Mouse (Mus musculus) urinary bladder, adult 18-20 months (tissue): ENCODE measurements around the gene Ms4a6d.
"Not testable (repeated sequence)": the region's sequence is repeated elsewhere in the genome, so short reads cannot be mapped to it uniquely, and the experiment has no call there.

ENCODE experiments used
- DNase-seq, 2 experiments: peaks; one replicate each; pipeline ENCODE4 v3.0.0; 2022; ENCODE audit warnings: low spot score in 2 of 2, mixed read lengths in 2 of 2

Ms4a6d gene

DNA sequence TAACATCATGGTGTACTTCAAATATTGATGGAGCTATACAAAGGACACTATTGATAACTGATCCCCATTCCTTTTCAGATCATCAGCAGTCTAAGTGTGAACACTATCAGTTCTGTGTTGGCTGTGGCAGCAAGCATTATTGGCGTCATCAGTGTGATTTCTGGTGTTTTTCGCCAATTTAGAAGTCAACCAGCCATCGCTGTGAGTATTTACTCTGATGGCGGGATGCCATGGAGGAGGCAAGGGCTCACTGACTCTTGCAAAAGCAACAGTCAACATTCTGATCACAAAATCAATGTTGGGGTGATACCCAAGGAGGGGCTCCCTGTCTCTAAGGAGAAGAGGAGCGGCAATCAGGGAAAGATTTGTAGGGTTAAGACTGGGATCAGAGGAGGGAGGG is 49.9 kb downstream of the Ms4a6d start:
- DNase-seq = no peak

DNA sequence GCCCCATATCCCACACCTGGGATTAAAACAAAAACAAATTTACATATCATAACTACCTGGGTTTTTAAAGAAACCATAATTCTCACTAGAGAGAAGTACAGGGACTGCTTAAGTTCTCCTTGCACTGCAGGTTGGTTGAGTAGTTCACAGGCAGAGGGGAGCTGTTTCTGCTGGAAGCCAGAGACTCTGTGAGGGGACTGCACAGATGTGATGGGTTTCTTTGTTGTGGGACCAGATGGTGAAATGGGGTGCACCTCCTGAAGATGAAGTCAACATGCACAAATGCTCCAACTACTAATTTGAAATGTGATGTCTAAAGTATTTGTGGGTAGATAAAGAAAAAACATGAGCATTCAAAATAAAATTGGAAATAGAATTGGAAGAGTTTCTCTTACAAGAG is 56.7 kb downstream of the Ms4a6d start:
- no peak for DNase-seq

DNA sequence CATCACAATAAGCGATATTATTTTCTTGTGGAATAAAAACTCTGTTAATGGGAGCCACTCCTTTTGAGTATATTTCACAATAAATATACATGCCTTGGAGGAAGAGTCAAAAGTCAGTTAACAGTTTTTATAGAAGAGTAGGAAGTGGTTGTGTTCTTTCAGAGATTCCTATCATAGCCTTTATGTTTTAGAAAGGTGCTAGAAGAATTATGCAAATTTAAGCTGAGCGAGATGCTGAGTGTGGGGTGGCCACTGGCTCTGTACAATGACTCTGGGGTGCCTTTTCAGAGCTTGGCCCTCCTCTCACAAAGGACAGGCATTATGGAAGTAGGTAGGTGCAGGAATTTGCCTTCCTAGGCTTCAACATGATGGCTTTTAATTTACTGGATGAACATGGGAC is 60.3 kb downstream of the Ms4a6d start:
- DNase-seq = not testable (repeated sequence)

DNA sequence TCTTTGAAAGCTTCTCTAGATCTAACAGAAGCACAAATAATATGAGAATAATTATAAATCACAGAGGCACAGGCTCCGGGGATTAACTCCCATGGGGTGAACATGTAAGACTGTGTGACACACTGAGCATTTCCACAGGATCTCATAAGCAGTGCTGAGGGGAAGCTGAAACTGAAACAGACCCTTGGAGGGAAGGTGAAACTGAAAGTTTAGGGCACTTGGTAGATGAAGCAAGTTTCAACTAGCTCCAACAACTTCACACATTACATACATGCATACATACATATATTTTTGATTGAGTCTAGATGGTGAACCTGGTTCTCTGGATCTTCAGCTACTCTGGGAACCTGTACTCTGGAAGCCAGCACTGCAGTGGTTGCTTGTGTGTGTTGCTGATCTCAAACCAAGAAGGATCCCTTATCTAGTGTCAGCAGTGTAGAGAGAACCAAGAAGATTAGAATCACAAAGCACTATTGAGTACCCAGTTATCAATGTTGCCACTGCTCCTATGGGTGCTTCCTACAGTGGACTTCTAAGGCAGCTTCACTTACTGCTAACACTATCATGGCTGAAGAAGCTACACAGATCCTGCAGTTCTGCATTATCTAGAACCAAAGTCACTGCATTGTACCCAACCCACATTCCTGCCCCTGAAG is 64.4 kb downstream of the Ms4a6d start:
- DNase-seq = not testable (repeated sequence)

DNA sequence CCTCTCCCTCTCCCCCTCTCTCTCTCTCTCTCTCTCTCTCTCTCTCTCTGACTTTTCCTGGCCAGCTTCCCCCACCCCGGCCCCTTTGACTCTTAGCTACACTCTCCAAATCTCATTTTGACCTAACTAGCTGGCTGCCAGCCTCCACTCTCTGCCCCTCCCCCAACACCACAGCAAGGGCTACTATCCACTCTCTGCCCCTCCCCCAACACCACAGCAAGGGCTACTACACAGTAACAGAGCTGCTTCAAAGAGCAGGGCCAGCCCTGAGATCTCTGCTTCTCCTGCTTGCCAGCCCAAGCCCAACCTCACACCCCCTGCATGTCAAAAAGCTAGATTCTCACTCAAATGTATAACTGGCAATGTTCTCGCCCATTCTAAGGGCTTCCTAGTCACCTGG is 67.3 kb downstream of the Ms4a6d start:
- DNase-seq = no peak
